Mouse (Mus musculus) inflammation-experienced regulatory T-cells, adult 6 months (primary cell): ENCODE measurements around the gene Bicd1. TPM values are rescaled to one million over a fixed set of nuclear protein-coding genes. Genes with fewer than 3 reads are reported as not detected.

Source experiments
- ATAC-seq: one replicate; pipeline ENCODE4 v1.8.0; 2017
- polyA plus RNA-seq, 3 experiments: library from polyadenylated mRNA; unstranded; fragments of 100-300 nt; shearing (Covaris generic); gene quantifications; one replicate each; pipeline ENCODE4 v1.2.1; 2017

Bicd1 gene
- polyA plus RNA-seq, 3 experiments from 2014 or later = 13.2 to 23.7 (median 15.9) TPM

- no peak for ATAC-seq
Measured at GRCm38 (mm10) chr6:149567219-149567618, 158.5 kb downstream of the Bicd1 start.

- no peak for ATAC-seq
Measured at GRCm38 (mm10) chr6:149574288-149574687, 165.6 kb downstream of the Bicd1 start.

- no peak for ATAC-seq
Measured at GRCm38 (mm10) chr6:149580053-149580452, 171.4 kb downstream of the Bicd1 start.

GRCm38 (mm10) chr6:149585708-149586504 is 177.2 kb downstream of the Bicd1 start:
- no peak for ATAC-seq

Other genes with a start within 250 kb of the Bicd1 start
- 10 to 100 TPM; 24.8 to 29.4 (median 25.4) TPM for gene Amn1, start 220.2 kb upstream of the Bicd1 start, polyA plus RNA-seq
- gene Resf1, start 99.5 kb upstream of the Bicd1 start, polyA plus RNA-seq = 100 to 1,000 TPM; 169 to 237 (median 199) TPM